Mouse (Mus musculus) stomach, embryonic 16.5 days (tissue): Measurements from ENCODE around the gene Rxfp4. TPM values are rescaled to one million over a fixed set of nuclear protein-coding genes. Genes with fewer than 3 reads are reported as not detected.

Source experiments
- ATAC-seq: fragments of 200-750 bp; cut with Nextera tagmentation; 2 replicates; pipeline ENCODE4 v1.8.0; 2017; ENCODE audit warnings: moderate number of reproducible peaks, moderate TSS enrichment; ENCODE audit not compliant: insufficient read depth, low FRiP score
- H3K27ac ChIP-seq: fragments of 300-500 bp; sonication (generic); 2 replicates; pipeline ENCODE4 v1.5.1; 2014; ENCODE audit warnings: low read length
- H3K27me3 ChIP-seq: fragments of 300-500 bp; sonication (generic); 2 replicates; pipeline ENCODE4 v1.6.1; 2014; ENCODE audit warnings: low read length, control low read depth, mixed read lengths; ENCODE audit not compliant: control insufficient read depth, insufficient read depth
- H3K36me3 ChIP-seq: fragments of 300-500 bp; sonication (generic); 2 replicates; pipeline ENCODE4 v1.6.1; 2014; ENCODE audit warnings: low read length; ENCODE audit not compliant: control insufficient read depth, insufficient read depth
- H3K4me1 ChIP-seq: fragments of 300-500 bp; sonication (generic); 2 replicates; pipeline ENCODE4 v1.6.1; 2014; ENCODE audit warnings: low read length, control low read depth, mixed read lengths; ENCODE audit not compliant: control insufficient read depth, insufficient read depth
- H3K4me2 ChIP-seq: fragments of 300-500 bp; sonication (generic); 2 replicates; pipeline ENCODE4 v1.6.1; 2014; ENCODE audit warnings: low read depth, low read length, mixed read lengths
- H3K4me3 ChIP-seq: fragments of 300-500 bp; sonication (generic); replicated peaks from 2 replicates; pipeline ENCODE4 v1.5.1; 2014; ENCODE audit warnings: mild to moderate bottlenecking, low read length
- H3K9ac ChIP-seq: fragments of 300-500 bp; sonication (generic); 2 replicates; pipeline ENCODE4 v1.6.1; 2014; ENCODE audit warnings: low read length
- H3K9me3 ChIP-seq: fragments of 300-500 bp; sonication (generic); replicated peaks from 2 replicates; pipeline ENCODE4 v1.6.1; 2016; ENCODE audit warnings: low read length, control low read depth; ENCODE audit not compliant: control insufficient read depth
- WGBS: fragments of 180-500 bp; shearing (Covaris S2); extraction: QIAGEN DNeasy Blood & Tissue Kit; methylation state at CpG from one replicate; pipeline ENCODE4 v1.1.7; 2014; 5-methylcytosine and 5-hydroxymethylcytosine counted together
- polyA plus RNA-seq: library from polyadenylated mRNA; unstranded; fragments of >200 nt; fragmentation: Nextera tagmentation; extraction: Ambion mirVana; gene quantifications from 2 replicates; pipeline ENCODE4 v1.2.1, GENCODE M21; 2015

Gene Rxfp4
- polyA plus RNA-seq, 1 experiment from 2014 or later: not detected

DNA sequence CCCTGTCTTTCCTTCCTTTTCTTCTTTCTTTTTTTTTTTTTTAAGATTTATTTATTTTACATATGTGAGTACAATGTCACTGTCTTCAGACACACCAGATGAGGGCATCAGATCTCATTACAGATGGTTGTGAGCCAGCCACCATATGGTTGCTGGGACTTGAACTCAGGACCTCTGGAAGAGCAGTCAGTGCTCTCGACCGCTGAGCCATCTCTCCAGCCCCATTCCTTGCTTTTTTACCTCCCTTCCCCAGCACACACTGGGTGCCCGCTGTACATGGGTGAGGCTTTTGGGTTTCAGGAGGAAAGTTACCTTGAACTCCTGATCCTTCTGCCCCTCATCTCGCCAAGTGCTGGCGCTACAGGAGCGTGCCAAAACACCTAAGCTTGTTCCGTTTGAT is 27.4 kb downstream of the Rxfp4 start:
- Histone ChIP-seq H3K36me3 (peaks cover 8% of the 10 kb centered on the region; the same call in 1 of the 2 replicates), H3K27ac (peak overlapping the region; percentile 98), H3K9ac (no peak overlapping the region), H3K4me1 (peaks cover 37% of the 10 kb centered on the region), H3K27me3 (no peaks in the 10 kb centered on the region), H3K4me2 (no peak overlapping the region), H3K9me3 (no peaks in the 10 kb centered on the region), H3K4me3 (no peak overlapping the region)
- WGBS: 90% methylated on average over 7 of the region's 7 CpGs
- no peak for ATAC-seq

DNA sequence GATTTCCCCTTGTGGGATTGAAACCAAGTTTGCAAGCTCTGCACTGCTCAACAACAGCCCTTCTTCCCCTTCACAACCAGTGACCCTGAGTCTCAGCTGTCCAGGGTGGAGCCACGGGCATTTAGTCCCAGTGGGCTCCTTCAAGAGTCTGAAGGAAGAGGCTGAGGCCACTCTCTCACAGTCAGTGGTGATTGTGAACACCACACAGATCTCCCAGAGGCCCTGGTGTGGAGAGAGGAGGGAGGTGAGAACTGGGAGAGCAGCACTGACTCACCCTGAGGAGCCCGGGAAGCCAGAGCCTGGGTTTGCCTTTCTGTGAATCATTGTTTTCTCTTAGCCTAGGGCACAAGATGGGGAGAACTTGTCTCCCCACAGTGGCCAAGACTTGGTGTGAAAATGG is 28.0 kb downstream of the Rxfp4 start:
- Histone ChIP-seq H3K4me2 (peak overlapping the region; percentile 94), H3K36me3 (peaks cover 5% of the 10 kb centered on the region; the same call in 1 of the 2 replicates), H3K27ac (peak overlapping the region; percentile 98), H3K9ac (peak overlapping the region; percentile 98), H3K9me3 (no peaks in the 10 kb centered on the region), H3K4me3 (0 out of 2 replicates have a peak overlapping the region, but pooled peaks have one; percentile 87), H3K4me1 (peaks cover 38% of the 10 kb centered on the region), H3K27me3 (no peaks in the 10 kb centered on the region)
- WGBS: 25% methylated on average over 2 of the region's 2 CpGs
- ATAC-seq: no peak

DNA sequence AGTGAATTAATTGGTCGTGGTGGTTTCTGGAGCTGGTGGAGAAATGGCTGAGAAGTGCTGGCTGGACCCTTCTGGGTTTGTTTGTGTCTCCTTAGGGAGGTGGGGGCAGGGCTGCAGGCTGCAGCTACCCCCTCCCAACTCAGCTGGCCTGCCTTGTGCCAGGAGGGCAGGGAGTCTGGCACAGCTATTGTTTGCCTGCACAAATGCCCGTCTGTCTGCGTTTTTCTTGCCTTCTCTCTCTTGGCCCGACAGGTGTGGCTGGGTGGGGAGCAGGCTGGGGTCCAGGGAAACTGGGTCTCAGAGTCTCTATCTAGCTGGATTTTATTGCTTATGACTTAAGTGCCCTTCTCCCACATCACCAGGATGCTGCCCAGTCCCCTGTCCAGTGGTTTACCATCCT is 28.6 kb downstream of the Rxfp4 start:
- WGBS: 8% methylated on average over 4 of the region's 4 CpGs
- H3K36me3 ChIP-seq: no peaks in the 10 kb centered on the region
- no peak for ATAC-seq
- peak overlapping the region; percentile 87 for H3K4me3 ChIP-seq
- no peaks in the 10 kb centered on the region for H3K27me3 ChIP-seq
- H3K9ac ChIP-seq: peak overlapping the region; percentile 98
- H3K4me2 ChIP-seq: peak overlapping the region; percentile 94
- H3K9me3 ChIP-seq: no peaks in the 10 kb centered on the region
- peak overlapping the region; percentile 98 for H3K27ac ChIP-seq
- peaks cover 39% of the 10 kb centered on the region for H3K4me1 ChIP-seq

DNA sequence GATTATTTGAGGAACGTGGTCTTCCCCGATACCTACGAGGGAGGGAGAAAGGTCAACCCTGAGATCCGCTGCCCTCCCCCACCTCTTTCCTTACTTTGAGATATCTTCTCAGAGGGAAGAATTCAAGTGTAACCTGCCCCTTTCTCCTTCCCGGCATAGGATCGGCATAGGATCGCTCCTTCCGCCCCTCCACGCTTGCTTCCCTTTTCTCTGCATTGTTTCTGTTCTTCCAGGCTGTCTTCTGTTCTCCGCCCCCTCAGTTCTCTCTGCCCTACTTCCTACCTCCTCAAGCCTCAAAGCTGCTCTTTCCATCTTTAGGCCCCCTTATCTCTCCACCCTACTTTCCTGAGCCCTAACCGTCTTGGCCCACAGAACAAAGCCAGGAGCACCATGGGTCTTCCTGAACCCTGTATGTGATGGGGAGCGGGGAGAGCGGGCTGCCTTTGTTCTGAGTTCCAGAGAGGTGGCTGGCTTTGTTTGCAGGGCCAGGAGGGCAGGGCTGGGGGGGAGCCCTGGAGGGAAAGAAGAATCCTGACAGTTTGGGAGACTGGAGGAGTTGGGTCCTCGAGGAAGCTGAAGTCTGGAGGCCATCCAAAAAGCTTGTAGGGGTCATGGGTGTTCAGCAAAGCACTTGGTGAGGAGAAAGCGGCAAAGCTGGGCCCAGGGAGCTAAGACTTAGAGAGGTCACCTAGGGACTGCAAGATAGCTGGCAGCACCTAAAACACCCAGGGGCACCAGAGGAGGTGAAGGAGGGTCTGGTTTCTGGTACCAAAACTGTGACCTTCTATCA is 29.4 kb downstream of the Rxfp4 start:
- Histone ChIP-seq H3K36me3 (no peaks in the 10 kb centered on the region), H3K4me2 (peak overlapping the region; percentile 94), H3K9me3 (no peaks in the 10 kb centered on the region), H3K9ac (peak overlapping the region; percentile 98), H3K4me1 (peaks cover 39% of the 10 kb centered on the region), H3K4me3 (peak overlapping the region; percentile 87), H3K27ac (peak overlapping the region; percentile 98), H3K27me3 (no peaks in the 10 kb centered on the region)
- ATAC-seq: no peak
- 2% methylated on average over 15 of the region's 15 CpGs for WGBS

DNA sequence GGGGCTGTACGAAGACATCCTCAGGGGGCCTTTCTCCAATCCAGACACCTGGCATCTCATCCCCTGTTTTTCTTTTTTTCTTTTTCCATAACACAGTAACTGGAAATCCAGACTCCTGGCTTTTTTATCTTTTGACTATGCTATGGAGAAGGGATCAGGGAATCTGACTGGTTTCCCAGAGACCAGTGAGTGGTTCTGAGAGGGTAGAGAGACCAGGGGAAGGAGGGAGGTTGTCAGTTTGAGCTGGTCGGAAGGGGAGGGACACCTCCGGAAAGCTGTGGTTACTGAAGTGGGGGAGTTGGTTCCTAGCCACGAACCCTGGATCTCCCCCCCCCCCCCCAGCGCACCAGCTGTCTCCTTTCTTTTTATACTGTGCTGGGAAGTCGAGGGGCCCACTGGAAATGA is 30.0 kb downstream of the Rxfp4 start:
- peak overlapping the region; percentile 98 for H3K9ac ChIP-seq
- no peaks in the 10 kb centered on the region for H3K36me3 ChIP-seq
- no peaks in the 10 kb centered on the region for H3K9me3 ChIP-seq
- peak overlapping the region; percentile 98 for H3K27ac ChIP-seq
- 0% methylated on average over 6 of the region's 6 CpGs for WGBS
- peak overlapping the region; percentile 87 for H3K4me3 ChIP-seq
- ATAC-seq: peak; percentile 27; the same call in 1 of the 2 replicates
- peak overlapping the region; percentile 94 for H3K4me2 ChIP-seq
- peaks cover 39% of the 10 kb centered on the region for H3K4me1 ChIP-seq
- H3K27me3 ChIP-seq: no peaks in the 10 kb centered on the region

DNA sequence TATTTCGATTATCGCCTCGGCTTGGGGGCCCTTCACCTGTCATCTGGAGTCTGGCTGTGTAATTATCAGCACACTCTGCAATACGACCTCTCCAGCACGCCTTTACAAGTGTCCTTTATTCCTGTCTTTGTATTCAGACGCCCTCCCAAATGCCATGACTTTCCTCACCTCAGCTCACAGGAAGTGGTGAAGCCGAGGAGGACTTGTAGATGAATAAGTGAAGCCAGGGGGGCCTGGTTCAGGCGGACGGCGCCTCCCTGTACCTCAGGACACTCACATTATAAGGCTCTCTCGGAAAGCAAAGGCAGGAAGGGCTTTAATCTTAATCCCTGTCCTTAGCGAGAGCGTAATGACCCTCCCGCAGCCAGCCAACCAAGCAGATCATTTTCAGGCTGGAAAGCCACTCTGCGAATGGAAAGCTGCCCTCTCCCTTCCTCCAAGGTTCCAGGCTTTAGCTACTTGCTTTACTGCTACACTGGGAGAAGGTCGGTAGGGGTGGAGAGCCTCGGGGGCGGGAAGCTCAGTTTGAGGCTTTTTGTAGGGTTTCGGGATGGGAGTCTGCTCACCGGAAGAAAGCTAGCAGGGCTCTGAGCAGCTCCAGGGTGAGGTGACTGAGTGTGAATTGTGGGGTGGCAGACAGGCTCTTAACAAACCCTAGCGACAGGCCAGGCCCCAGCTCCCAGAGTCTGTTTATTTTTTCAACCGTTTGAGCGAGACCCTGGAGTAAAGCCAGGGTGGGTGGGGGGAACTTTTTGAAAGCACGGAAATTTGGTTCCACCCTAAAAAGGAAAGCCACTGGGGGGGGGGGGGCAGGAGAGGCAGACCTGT is 30.6 kb downstream of the Rxfp4 start:
- WGBS: under 1% methylated on average over 24 of the region's 24 CpGs
- Histone ChIP-seq H3K27me3 (no peaks in the 10 kb centered on the region), H3K27ac (peak overlapping the region; percentile 98), H3K9ac (peak overlapping the region; percentile 98), H3K4me3 (peak overlapping the region; percentile 87), H3K4me2 (peak overlapping the region; percentile 94), H3K36me3 (no peaks in the 10 kb centered on the region), H3K9me3 (no peaks in the 10 kb centered on the region), H3K4me1 (peaks cover 39% of the 10 kb centered on the region)
- no peak for ATAC-seq

DNA sequence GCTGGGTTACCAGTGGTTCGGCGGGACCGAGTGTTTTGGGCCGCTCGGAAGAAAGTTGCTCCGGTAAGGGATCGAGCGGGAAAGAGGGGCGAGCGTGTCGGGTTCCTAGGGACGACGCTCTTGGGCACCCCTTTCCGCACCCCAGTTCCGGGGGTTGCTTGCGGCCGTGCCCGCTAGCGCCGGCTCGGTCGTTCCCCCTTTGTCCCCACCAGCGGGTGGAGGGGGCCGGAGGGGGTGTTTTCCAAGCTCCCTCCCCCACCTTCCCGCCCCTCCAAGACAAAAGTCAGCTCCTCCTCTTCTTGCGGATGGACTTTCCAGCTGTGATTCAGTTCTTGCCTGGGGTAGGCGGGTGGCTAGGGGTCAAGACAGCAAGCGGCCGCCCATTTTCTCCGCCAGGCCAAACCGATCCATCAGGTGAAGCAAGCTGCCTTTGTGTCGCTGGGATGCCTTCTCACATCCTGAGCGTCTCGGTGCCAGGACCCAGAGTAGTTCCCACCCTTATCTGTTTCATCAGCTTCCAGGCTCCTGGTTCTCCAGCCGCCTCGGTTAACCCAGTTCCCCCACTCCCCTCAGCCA is 31.3 kb downstream of the Rxfp4 start:
- peak overlapping the region; percentile 94 for H3K4me2 ChIP-seq
- WGBS: under 1% methylated on average over 36 of the region's 36 CpGs
- no peaks in the 10 kb centered on the region for H3K27me3 ChIP-seq
- ATAC-seq: peak; percentile 50; the same call in 1 of the 2 replicates
- peak overlapping the region; percentile 87 for H3K4me3 ChIP-seq
- H3K9me3 ChIP-seq: no peaks in the 10 kb centered on the region
- H3K27ac ChIP-seq: peak overlapping the region; percentile 98
- H3K4me1 ChIP-seq: peaks cover 41% of the 10 kb centered on the region
- peak overlapping the region; percentile 98 for H3K9ac ChIP-seq
- H3K36me3 ChIP-seq: no peaks in the 10 kb centered on the region

DNA sequence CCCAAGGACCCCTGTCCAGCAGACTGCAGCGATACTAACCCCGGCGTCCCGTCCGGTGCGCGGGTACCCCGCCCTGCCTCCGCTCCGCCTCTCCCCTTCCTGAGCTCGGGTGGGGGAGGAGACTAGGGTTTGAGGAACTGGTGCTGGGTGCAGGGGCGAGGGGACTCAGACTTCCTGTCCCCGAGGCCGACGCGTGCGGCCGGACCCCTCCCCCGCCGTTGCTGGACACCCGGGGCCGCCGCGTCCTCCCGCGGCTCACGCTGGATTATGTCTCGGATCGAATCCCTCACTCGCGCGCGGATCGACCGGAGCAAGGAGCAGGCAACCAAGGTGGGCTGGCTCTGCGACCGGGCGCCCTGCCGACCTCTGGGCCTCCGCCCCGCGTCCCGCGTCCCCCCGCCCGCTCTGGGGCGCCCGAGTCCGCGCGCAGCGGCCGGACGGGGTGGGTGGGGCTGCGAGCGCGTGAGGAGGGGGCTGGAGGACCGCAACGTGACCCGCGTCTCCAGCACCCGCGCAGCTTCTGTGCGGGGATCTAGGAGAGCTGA is 31.9 kb downstream of the Rxfp4 start:
- peak overlapping the region; percentile 98 for H3K9ac ChIP-seq
- WGBS: under 1% methylated on average over 64 of the region's 64 CpGs
- H3K9me3 ChIP-seq: no peaks in the 10 kb centered on the region
- peak overlapping the region; percentile 87 for H3K4me3 ChIP-seq
- peak overlapping the region; percentile 98 for H3K27ac ChIP-seq
- H3K27me3 ChIP-seq: no peaks in the 10 kb centered on the region
- ATAC-seq: peak; percentile 80
- no peaks in the 10 kb centered on the region for H3K36me3 ChIP-seq
- peak overlapping the region; percentile 94 for H3K4me2 ChIP-seq
- H3K4me1 ChIP-seq: peaks cover 39% of the 10 kb centered on the region
